Mouse (Mus musculus) embryo, embryonic 10 days (tissue): Measurements from ENCODE around the gene Gm2564.
"Not testable (repeated sequence)": the region's sequence is repeated elsewhere in the genome, so short reads cannot be mapped to it uniquely, and the experiment has no call there.

ENCODE experiments used
- DNase-seq: peaks from one replicate; pipeline ENCODE4 v3.0.0-alpha.2; 2015; ENCODE audit warnings: low spot score

The Gm2564 gene

DNA sequence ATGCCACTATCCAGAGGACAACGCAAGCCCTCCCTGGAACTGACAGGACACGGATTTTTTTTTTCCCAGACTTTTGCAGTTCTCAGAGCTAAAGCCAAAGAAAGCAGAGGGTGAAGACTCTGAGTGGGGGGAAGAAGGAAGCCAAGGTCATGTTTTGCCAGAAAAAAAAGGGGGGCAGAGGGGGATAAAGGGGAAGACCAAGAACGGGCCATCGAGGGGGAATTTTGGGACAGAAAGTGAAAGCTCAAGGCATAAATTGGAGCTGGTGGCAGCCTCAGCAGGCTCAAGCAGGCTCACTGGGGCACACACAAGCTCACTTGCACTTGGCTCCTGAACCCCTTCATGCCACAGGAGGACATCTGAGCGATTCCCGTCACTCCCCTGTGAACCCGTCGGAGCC lies at the start of gene Gm2564:
TSS of gene Gm2564 (plus strand) at position 301 of the 400 bp plus-strand sequence.
- DNase-seq, result not testable (repeated sequence)

DNA sequence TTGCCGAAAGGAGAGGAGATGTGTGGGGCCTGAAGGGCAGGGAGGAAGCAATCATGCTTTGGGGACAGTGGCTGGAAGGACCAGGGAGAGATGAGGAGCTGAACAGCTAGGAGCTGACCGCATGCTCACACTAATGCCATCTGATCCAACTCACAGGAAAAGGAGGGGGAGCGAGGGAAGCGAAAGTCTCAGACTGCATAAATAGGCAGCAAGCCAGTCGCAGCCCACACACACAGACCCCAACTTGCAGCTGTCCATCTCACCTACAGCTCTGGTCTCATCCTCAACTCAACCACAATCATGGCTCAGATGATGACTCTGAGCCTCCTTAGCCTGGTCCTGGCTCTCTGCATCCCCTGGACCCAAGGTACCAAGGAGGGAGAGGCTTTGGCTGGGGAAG lies 17.6 kb upstream of the Gm2564 start, which contains the start of gene Gm10591:
TSS of gene Gm10591 (plus strand) at position 301 of the 400 bp plus-strand sequence.
- DNase-seq, result not testable (repeated sequence)

DNA sequence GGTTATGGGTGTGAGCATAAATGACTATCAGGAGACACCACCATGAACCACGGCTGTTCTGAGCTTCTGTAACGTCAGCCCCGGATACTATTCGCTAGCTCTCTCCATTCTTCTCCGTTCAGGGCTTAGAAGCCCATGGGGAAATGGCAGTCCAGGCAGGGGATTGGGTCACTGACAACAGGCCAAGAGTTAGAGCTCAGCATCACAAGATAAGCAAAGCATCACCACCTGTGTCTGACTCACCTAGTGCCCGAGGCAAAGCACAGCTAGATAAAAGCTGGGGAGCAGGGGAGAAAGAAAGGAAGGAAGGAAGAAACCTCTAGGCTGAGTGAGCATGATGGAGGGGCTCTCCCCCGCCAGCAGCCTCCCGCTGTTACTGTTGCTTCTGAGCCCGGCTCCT lies 25.4 kb downstream of the Gm2564 start, which contains the start of gene Ccl27b:
TSS of gene Ccl27b (plus strand) at position 301 of the 400 bp plus-strand sequence.
- DNase-seq, result not testable (repeated sequence)

GRCm38 (mm10) chr4:42661793-42662192 lies 32.3 kb downstream of the Gm2564 start, which contains the start of gene Il11ra2:
TSS of gene Il11ra2 (minus strand) at chr4:42661893.
- not testable (repeated sequence) for DNase-seq

- not testable (repeated sequence) for DNase-seq
Measured at GRCm38 (mm10) chr4:42675415-42675814, 45.9 kb downstream of the Gm2564 start.

DNA sequence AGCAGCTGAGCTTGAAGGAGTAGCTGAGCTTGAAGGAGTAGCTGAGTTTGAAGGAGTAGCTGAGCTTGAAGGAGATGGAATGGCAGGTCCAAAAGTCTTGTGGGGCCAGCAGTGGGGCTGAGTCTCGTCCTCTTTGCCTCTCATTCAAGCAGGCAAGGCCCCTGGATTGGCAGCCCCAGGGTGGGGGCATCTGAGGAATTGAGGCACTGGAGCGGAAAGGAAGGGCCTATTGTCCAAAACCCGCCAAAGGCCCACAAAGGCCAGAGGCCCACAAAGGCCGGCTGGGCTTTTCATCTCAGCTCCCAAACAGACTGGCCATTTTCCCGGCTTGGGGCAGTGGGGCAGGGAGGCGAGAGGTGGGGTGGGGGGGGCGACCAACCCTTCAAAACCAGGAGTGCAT lies 49.8 kb downstream of the Gm2564 start:
- not testable (repeated sequence) for DNase-seq

DNA sequence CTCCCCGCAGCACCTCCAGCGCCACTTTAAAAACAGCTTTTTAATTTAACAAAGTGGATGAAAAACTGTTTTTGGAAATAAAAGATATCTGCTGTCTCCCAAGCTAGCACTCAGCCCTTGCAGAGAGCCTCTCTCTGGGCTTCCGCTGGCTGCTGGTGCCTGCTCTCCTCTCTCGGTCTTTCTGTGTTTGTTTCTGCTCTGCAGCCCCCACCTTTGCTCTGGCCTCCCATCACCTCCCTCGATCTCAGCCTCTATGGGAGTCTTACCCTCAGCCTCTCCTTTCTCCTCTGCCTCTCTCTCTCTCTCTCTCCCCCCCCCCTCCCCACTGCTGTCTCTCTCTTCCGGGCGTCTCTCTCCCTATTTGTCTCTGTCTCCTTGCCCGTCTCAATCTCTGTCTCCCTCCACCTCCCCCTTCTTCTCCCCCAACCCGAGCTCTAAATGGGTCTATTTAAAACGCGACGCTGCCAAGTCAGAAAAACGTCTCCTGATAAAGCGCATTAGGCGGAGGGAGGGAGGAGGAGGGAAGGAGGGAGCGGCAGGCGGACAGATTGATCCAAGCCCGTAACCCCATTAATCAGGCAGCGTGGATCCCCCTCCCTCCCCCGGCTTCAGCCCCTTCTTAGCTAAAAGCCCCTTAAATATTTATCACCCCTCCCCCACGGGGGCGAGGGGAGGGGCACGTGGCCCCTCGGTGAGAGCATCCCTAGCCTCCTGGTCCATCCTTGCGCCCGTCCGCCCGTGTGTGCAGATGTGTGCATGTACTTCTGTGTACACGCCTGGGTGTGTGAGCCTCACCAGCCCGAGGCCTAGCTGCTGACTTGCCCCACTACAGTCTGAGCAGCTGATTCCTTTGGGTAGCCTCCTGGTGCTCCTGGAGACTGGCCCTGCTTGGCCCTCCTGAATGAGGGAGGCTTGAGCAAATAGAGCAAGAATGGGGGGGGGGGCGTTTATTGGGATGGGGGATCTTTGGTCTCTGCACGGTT lies 51.1 kb downstream of the Gm2564 start:
- DNase-seq, result not testable (repeated sequence)
